Mouse (Mus musculus): ENCODE measurements around the gene Ttc39b.

GRCm38 (mm10) chr4:83264832-83265231, 59.2 kb downstream of the Ttc39b start:
- no peak for TF ChIP-seq USF2 (IDR thresholded peaks at IDR 0.05; ENCODE audit: borderline replicate concordance in 1 of 2, insufficient read depth in 1 of 2, low read depth in 1 of 2, low read length in 2 of 2)
- no peak for TF ChIP-seq TAL1 (IDR thresholded peaks at IDR 0.05; ENCODE audit: low read length)
- no peak for TF ChIP-seq TCF12 (IDR thresholded peaks at IDR 0.05; ENCODE audit: low read depth, low read length)
- no peak for TF ChIP-seq CTCF (IDR thresholded peaks at IDR 0.05 in 2 of 3, conservative IDR thresholded peaks at IDR 0.05 in 1 of 3; ENCODE audit: control insufficient read depth in 1 of 3, insufficient read depth in 1 of 3, low read depth in 2 of 3, low read length in 3 of 3, poor library complexity in 1 of 3, severe bottlenecking in 1 of 3)
- no peak for TF ChIP-seq POLR2A (IDR thresholded peaks at IDR 0.05; ENCODE audit: control insufficient read depth in 1 of 2, insufficient read depth in 1 of 2, low read depth in 1 of 2, low read length in 2 of 2, poor library complexity in 1 of 2)
- no peak for TF ChIP-seq POLR2AphosphoS5 (IDR thresholded peaks at IDR 0.05; ENCODE audit: borderline replicate concordance, low read depth, low read length)
- TF ChIP-seq CHD1 (IDR thresholded peaks at IDR 0.05; ENCODE audit: low read depth, low read length) = no peak
- TF ChIP-seq ZC3H11A (IDR thresholded peaks at IDR 0.05; ENCODE audit: low read depth, low read length) = no peak
- no peak for TF ChIP-seq UBTF (IDR thresholded peaks at IDR 0.05; ENCODE audit: borderline replicate concordance, insufficient read depth, low read depth, low read length)
- no peak for TF ChIP-seq SIN3A (IDR thresholded peaks at IDR 0.05; ENCODE audit: low read length)
- TF ChIP-seq USF1 (IDR thresholded peaks at IDR 0.05; ENCODE audit: low read depth, low read length) = no peak
